Mouse (Mus musculus): ENCODE results near the gene Asxl2.

- TF ChIP-seq POLR2A (IDR thresholded peaks at IDR 0.05; ENCODE audit: insufficient read length, low read depth) (no peak), USF1 (IDR thresholded peaks at IDR 0.05; ENCODE audit: low read depth) (no peak), TCF3 (IDR thresholded peaks at IDR 0.05; ENCODE audit: insufficient read length, low read depth) (no peak), MAX (IDR thresholded peaks at IDR 0.05; ENCODE audit: low read depth) (no peak), TCF12 (IDR thresholded peaks at IDR 0.05; ENCODE audit: insufficient read depth, poor library complexity, severe bottlenecking) (no peak)
These were observed 48.9 kb upstream of the Asxl2 start for GRCm38 (mm10) chr12:3377755-3378154.
